Mouse (Mus musculus): ENCODE data around the gene Slfn5. TPM values are rescaled to one million over a fixed set of nuclear protein-coding genes. Genes with fewer than 3 reads are reported as not detected.
"Not testable (repeated sequence)": the region's sequence is repeated elsewhere in the genome, so short reads cannot be mapped to it uniquely, and the experiment has no call there.

Slfn5 gene
- polyA plus RNA-seq, 1 experiment from 2014 or later: 0.31 TPM

GRCm38 (mm10) chr11:82952612-82953542 lies 1.7 kb downstream of the Slfn5 start:
- Histone ChIP-seq H3K36me3 (replicated peaks) (no peaks in the 10 kb centered on the region), H3K27me3 (ENCODE audit: poor library complexity, severe bottlenecking) (peaks cover 63% of the 10 kb centered on the region), H3K4me1 (peaks cover 15% of the 10 kb centered on the region), H3K4me3 (no peak overlapping the region), H3K9me3 (no peaks in the 10 kb centered on the region), H3K27ac (no peak overlapping the region)
- no peak for DNase-seq (ENCODE audit: extremely low spot score, low spot score)
- WGBS: 66% methylated on average over 9 of the region's 9 CpGs

GRCm38 (mm10) chr11:82954631-82955030 lies 3.5 kb downstream of the Slfn5 start:
- Histone ChIP-seq H3K36me3 (replicated peaks) (no peaks in the 10 kb centered on the region), H3K27me3 (ENCODE audit: poor library complexity, severe bottlenecking) (peaks cover 53% of the 10 kb centered on the region), H3K9me3 (no peaks in the 10 kb centered on the region), H3K4me3 (no peak overlapping the region), H3K27ac (no peak overlapping the region), H3K4me1 (peaks cover 15% of the 10 kb centered on the region)
- no peak for DNase-seq (ENCODE audit: extremely low spot score, low spot score)
- WGBS: 82% methylated on average over 6 of the region's 6 CpGs

GRCm38 (mm10) chr11:82956925-82957324 lies 5.8 kb downstream of the Slfn5 start:
- DNase-seq (ENCODE audit: extremely low spot score, low spot score): no peak
- H3K27ac ChIP-seq: no peak overlapping the region
- no peaks in the 10 kb centered on the region for H3K36me3 ChIP-seq (replicated peaks)
- no peaks in the 10 kb centered on the region for H3K9me3 ChIP-seq
- no peak overlapping the region for H3K4me3 ChIP-seq
- H3K27me3 ChIP-seq (ENCODE audit: poor library complexity, severe bottlenecking): peaks cover 30% of the 10 kb centered on the region
- 86% methylated on average over 10 of the region's 10 CpGs for WGBS
- peaks cover 5% of the 10 kb centered on the region; the same call in 1 of the 2 replicates for H3K4me1 ChIP-seq

GRCm38 (mm10) chr11:82959613-82960012 lies 8.5 kb downstream of the Slfn5 start:
- DNase-seq (ENCODE audit: extremely low spot score, low spot score): no peak
- no peaks in the 10 kb centered on the region for H3K9me3 ChIP-seq
- H3K4me3 ChIP-seq: no peak overlapping the region
- H3K27me3 ChIP-seq (ENCODE audit: poor library complexity, severe bottlenecking): peaks cover 3% of the 10 kb centered on the region; the same call in 1 of the 2 replicates
- no peaks in the 10 kb centered on the region for H3K4me1 ChIP-seq
- 20% methylated on average over 4 of the region's 4 CpGs for WGBS
- H3K27ac ChIP-seq: no peak overlapping the region
- no peaks in the 10 kb centered on the region for H3K36me3 ChIP-seq (replicated peaks)

- H3K27me3 ChIP-seq (ENCODE audit: poor library complexity, severe bottlenecking): no peaks in the 10 kb centered on the region
- WGBS: 86% methylated on average over 2 of the region's 2 CpGs
- H3K4me3 ChIP-seq: no peak overlapping the region
- DNase-seq (ENCODE audit: extremely low spot score, low spot score): no peak
- H3K27ac ChIP-seq: no peak overlapping the region
- no peaks in the 10 kb centered on the region for H3K9me3 ChIP-seq
- no peaks in the 10 kb centered on the region for H3K36me3 ChIP-seq (replicated peaks)
- peaks cover 4% of the 10 kb centered on the region; the same call in 1 of the 2 replicates for H3K4me1 ChIP-seq
Observed at GRCm38 (mm10) chr11:82961743-82962142, 10.6 kb downstream of the Slfn5 start.

GRCm38 (mm10) chr11:82962215-82962614 lies 11.1 kb downstream of the Slfn5 start:
- Histone ChIP-seq H3K27me3 (ENCODE audit: poor library complexity, severe bottlenecking) (no peaks in the 10 kb centered on the region), H3K9me3 (no peaks in the 10 kb centered on the region), H3K27ac (no peak overlapping the region), H3K36me3 (replicated peaks) (no peaks in the 10 kb centered on the region), H3K4me1 (peaks cover 4% of the 10 kb centered on the region; the same call in 1 of the 2 replicates), H3K4me3 (no peak overlapping the region)
- DNase-seq (ENCODE audit: extremely low spot score, low spot score): no peak
- 87% methylated on average over 8 of the region's 8 CpGs for WGBS

GRCm38 (mm10) chr11:82970712-82971589 lies 19.8 kb downstream of the Slfn5 start:
- peak; percentile 49 for DNase-seq (ENCODE audit: extremely low spot score, low spot score)
- H3K27ac ChIP-seq: peak overlapping the region; percentile 53; the same call in 1 of the 2 replicates
- peak overlapping the region; percentile 38 for H3K4me3 ChIP-seq
- no peaks in the 10 kb centered on the region for H3K36me3 ChIP-seq (replicated peaks)
- no peaks in the 10 kb centered on the region for H3K9me3 ChIP-seq
- WGBS: 9% methylated on average over 31 of the region's 31 CpGs
- peaks cover 17% of the 10 kb centered on the region for H3K4me1 ChIP-seq
- H3K27me3 ChIP-seq (ENCODE audit: poor library complexity, severe bottlenecking): peaks cover 13% of the 10 kb centered on the region

GRCm38 (mm10) chr11:82971590-82971974 lies 20.4 kb downstream of the Slfn5 start:
- no peak for DNase-seq (ENCODE audit: extremely low spot score, low spot score)
- Histone ChIP-seq H3K27ac (0 out of 2 replicates have a peak overlapping the region, but pooled peaks have one; percentile 53), H3K36me3 (replicated peaks) (no peaks in the 10 kb centered on the region), H3K4me3 (peak overlapping the region; percentile 38; the same call in 1 of the 2 replicates), H3K27me3 (ENCODE audit: poor library complexity, severe bottlenecking) (peaks cover 13% of the 10 kb centered on the region), H3K9me3 (no peaks in the 10 kb centered on the region), H3K4me1 (peaks cover 19% of the 10 kb centered on the region)
- 76% methylated on average over 11 of the region's 11 CpGs for WGBS

- 52% methylated on average over 5 of the region's 5 CpGs for WGBS
- peaks cover 19% of the 10 kb centered on the region for H3K4me1 ChIP-seq
- H3K9me3 ChIP-seq: no peaks in the 10 kb centered on the region
- DNase-seq (ENCODE audit: extremely low spot score, low spot score): no peak
- no peaks in the 10 kb centered on the region; the same call in 1 of the 2 replicates for H3K36me3 ChIP-seq (replicated peaks)
- H3K4me3 ChIP-seq: no peak overlapping the region
- peaks cover 13% of the 10 kb centered on the region for H3K27me3 ChIP-seq (ENCODE audit: poor library complexity, severe bottlenecking)
- H3K27ac ChIP-seq: no peak overlapping the region
Observed at GRCm38 (mm10) chr11:82973916-82974315, 22.8 kb downstream of the Slfn5 start.

GRCm38 (mm10) chr11:82982409-82982808 lies 31.3 kb downstream of the Slfn5 start:
- WGBS: 91% methylated on average over 2 of the region's 2 CpGs
- DNase-seq (ENCODE audit: extremely low spot score, low spot score); H3K27ac ChIP-seq; H3K4me1 ChIP-seq; H3K27me3 ChIP-seq (ENCODE audit: poor library complexity, severe bottlenecking); H3K4me3 ChIP-seq; H3K9me3 ChIP-seq: not testable (repeated sequence)
- peaks cover 64% of the 10 kb centered on the region for H3K36me3 ChIP-seq (replicated peaks)

- Histone ChIP-seq H3K27ac (no peak overlapping the region), H3K4me1 (no peaks in the 10 kb centered on the region), H3K27me3 (ENCODE audit: poor library complexity, severe bottlenecking) (no peaks in the 10 kb centered on the region), H3K4me3 (no peak overlapping the region), H3K36me3 (replicated peaks) (peaks cover 68% of the 10 kb centered on the region), H3K9me3 (no peaks in the 10 kb centered on the region)
- DNase-seq (ENCODE audit: extremely low spot score, low spot score): no peak
- 81% methylated on average over 17 of the region's 17 CpGs for WGBS
Observed at GRCm38 (mm10) chr11:82983193-82983592, 32.0 kb downstream of the Slfn5 start.

GRCm38 (mm10) chr11:82987621-82988020 lies 36.5 kb downstream of the Slfn5 start:
- Histone ChIP-seq H3K4me1 (peaks cover 27% of the 10 kb centered on the region), H3K27me3 (ENCODE audit: poor library complexity, severe bottlenecking) (peaks cover 23% of the 10 kb centered on the region), H3K27ac (no peak overlapping the region), H3K4me3 (no peak overlapping the region), H3K36me3 (replicated peaks) (peaks cover 44% of the 10 kb centered on the region), H3K9me3 (no peaks in the 10 kb centered on the region)
- WGBS: 91% methylated on average over 6 of the region's 6 CpGs
- no peak for DNase-seq (ENCODE audit: extremely low spot score, low spot score)
